Mouse (Mus musculus): ENCODE results near the gene Milr1.
"Not testable (repeated sequence)": the region's sequence is repeated elsewhere in the genome, so short reads cannot be mapped to it uniquely, and the experiment has no call there.

Milr1 gene

DNA sequence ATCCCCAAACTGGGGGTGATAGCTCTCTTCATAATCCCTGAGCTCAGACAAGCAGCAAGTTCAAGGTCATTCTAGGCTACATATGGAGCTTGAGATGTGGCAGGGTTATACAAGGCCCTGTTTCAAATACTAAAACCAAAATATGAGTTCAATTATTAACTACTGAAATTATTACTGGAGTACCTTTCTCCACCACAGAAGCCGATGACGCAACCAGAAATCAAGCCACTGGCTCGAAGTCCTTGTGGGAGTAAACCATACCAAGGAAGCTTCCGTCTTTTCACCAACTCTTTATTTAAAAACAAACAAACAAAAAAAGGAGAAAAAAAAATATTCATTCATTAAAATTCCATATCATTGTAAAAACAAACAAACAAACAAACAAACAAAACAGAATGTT lies 25.9 kb downstream of the Milr1 start:
- DNase-seq (ENCODE audit: low spot score in 2 of 2): no peak

DNA sequence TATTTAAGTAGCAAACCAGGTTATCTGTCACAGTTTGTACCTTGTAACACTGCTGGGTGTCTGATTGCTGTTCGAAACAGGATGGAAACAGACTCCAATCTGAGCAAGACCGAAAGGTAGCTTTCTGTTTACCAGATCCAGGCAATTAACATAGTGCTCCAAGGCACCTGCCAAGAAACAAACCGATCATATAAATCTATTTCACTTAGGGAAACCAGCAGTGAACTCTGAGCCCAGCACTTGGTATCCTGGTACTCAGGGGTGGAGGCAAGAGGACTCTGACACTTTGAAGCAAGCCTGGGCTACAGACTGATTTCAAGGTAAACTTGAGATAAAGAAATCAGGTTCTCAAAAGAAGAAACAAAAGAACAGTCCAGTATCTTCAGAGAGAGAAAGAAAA lies 26.4 kb downstream of the Milr1 start:
- no peak for DNase-seq (ENCODE audit: low spot score in 2 of 2)

DNA sequence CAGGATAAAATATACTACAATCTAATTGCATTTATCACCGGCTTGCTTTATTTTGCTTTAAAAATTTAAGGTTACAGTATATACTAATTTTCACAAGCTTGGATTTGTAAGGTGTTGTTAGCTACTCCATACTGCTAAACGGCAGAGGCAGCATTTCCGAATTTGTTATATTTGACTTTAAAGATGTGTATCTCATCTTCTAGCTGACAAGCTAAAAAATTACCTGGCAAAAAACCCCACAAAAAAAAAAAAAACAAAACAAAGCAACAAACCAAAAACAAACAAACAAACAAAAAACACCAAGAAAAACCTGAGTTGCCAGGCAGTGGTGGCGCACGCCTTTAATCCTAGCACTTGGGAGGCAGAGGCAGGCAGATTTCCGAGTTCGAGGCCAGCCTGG lies 27.1 kb downstream of the Milr1 start:
- no peak for DNase-seq (ENCODE audit: low spot score in 2 of 2)

DNA sequence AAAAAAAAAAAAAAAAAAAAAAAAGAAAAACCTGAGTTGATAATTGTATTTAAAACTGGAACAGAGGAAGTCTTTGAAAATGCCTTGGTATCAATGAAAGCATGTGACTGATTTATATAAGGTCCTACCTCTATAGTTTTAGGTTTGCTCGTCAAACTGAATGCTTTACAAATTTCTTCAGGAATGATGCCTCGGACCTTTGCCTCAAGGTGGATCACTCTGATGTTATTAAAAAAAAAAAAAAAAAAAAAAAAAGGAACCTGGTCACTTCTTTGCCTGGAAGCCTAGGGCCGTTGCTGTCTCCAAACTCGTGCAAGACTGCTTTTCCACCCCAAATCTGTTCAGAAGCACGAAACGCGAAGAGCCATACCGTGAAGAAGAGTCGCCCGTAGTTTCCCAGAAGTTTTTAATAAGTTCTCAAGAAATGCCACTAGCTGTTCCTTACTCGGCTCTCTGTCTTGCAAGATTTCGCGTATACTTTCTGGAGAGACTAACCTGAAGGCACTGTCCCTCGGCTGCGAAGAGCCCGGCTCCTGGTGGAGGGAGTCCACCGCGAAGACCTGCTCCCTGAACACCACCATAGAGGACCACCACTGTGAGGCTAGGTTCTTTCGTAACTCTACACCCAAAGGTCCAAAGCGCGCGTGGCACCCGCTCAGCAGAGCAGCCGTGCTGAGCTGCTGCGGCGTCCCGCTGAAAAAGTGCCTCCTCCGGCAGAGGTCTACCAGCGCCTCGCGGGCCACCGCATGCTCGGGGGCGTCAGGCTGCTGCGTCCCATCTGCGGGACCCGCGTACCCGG lies 27.8 kb downstream of the Milr1 start:
- peak in 1 of 2 experiments; percentile 85 for DNase-seq (ENCODE audit: low spot score in 2 of 2)

DNA sequence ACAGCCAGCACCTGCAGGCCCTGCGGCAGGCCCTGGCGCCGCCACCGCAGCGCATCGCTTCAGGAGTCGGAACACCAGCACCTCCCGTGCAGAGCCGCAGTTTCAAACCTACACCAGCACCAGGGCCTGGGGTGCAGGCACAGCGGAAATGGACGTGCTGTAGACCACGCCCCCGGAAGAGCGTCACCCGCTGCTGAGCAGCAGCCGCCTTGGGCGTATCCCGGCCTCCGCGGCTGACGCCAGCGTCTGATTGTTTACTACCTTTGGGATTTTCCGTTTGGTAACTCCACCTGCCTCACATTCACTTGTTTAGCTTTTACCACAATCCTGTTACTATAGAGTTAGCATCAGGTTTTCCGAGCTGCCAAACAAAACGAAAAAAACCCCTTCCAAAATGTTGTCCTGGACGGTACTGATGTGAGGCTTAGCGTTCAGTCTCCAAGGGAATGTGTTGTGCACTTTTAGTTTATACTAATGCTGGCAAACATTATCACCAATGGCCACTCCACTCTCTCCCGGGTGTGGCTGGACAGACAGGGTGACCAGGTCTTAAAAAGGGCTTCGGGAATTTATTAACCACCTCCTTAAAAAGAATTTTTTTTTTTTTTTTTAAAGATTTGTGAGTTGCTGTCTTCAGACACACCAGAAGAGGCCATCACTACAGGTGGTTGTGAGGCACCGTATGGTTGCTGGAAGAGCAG lies 28.5 kb downstream of the Milr1 start, which contains the start of gene Polg2:
TSS of gene Polg2 (minus strand) at position 150 of the 701 bp plus-strand sequence.
- DNase-seq (ENCODE audit: low spot score in 2 of 2): peak in 1 of 2 experiments; percentile 89

DNA sequence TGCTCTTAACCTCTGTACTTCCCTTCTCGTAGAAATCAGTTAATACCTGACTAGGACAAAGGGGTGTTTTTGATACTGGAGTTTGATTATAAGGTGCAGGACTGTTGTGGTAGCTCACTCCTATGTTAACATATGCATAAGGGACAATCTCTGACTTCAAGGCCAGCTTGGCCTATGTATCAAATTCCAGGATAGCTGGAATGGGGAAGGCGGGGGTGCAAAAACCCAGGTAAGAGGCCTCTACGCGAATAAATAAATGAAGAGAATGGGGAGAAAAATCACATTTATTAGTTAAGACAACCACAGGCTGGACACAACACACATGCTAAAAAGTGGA lies 29.0 kb downstream of the Milr1 start:
- DNase-seq (ENCODE audit: low spot score in 2 of 2): no peak

DNA sequence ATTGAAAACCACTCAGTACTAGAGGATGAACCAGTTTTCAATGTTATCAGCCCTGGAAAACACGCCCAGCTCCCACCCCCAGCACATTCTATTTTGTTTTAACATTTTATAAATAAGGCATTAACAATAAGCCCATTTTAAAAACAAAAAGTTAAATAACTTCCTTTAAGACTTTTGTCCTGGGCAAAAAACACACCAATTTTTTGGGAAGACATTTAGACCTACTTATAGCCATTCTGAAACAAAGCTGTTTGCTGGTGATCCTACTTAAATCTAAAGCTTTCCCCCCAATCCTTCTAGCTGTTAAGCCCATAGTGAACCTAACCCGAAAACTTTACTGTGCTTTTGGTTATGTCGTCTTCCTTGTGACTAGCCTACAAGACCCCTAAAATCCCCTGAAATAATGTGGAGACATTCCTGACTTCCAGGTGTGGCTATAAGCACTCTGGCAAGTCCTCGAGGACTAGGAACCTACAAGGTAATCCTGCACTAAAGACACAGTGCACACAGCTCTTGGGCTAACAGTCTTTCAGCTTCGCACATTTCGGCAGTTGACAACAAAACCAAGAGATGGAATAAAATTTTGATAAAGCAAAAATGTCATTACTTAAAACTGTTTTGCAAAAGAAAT lies 29.7 kb downstream of the Milr1 start:
- DNase-seq (ENCODE audit: low spot score in 2 of 2): no peak

DNA sequence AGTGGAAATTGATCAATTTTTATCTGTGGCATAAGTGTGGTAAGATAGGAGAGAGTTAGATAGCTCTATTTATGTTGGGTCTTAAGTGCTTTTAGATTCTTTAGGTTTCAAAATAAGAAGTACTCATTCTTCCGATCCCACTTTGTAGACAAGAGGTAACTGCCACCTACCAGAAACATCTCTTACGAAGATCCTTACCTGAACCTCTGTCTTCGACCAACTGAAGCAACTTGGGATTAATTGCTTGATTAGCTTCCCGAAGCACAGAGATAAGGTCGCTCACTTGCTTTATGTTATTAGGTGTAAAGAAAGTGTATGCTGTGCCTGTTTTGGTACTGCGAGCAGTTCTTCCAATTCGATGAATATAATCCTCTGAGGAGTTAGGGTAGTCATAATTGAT lies 31.2 kb downstream of the Milr1 start:
- DNase-seq (ENCODE audit: low spot score in 2 of 2): not testable (repeated sequence)

DNA sequence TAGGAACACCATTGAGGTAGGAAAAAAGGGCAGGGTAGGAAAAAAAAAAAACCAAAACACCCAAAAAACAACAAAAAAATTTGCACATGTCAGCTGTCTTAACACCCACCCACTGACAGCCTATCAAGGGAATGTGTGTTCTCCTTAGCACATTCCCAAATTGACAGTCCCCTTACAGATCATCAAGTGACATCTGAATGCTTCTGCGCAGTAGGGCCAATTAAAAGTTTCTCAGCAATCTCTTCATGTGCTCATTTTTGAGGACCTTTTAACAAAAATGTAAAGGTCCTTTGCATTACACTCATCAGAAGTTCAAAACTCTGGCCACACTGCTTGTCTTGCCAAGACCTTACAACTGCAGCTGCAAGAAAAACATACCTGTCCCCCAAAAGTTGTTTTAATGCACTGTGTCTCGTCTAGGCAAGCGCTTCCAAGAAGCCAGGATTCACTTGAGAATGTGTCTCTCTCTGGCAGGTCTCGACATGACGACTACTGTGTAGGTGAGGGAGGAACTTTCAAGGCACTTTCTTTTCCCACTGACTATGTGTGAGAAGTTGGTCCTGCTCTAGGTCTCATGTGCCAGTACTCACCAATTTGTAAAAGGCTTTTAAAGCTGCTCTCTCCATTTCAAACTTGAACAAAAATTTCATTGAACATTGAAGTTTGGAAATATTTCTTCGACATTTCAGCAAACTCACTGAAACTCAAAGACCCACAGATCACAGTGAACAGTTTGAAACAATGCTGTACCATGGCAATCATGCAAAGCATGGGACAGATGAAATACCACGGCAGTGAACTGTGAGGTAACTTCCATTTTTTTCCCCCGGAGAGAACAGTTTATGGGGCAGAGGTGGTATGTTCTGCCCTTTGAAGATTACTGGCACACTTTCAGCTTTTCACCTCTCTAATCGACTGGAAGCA lies 32.1 kb downstream of the Milr1 start:
- DNase-seq (ENCODE audit: low spot score in 2 of 2): no peak

DNA sequence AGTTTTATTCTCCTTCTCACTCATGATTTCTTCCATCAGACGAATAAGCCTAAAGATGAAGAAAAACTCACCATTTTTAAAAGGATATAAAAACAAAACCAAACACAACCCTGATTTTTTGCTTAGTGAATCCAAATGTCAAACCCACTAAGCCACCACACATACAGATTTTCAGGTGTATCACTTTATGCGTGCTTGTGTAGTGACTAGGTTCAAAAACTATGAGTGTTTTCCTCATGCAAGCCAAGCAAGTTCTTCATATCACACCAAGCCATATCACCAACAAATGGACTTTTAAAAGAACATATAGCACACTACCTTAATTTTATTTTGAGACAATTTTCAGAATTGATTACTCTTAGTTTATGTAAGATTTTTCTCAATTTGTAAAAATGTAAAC lies 33.5 kb downstream of the Milr1 start:
- DNase-seq (ENCODE audit: low spot score in 2 of 2): no peak

DNA sequence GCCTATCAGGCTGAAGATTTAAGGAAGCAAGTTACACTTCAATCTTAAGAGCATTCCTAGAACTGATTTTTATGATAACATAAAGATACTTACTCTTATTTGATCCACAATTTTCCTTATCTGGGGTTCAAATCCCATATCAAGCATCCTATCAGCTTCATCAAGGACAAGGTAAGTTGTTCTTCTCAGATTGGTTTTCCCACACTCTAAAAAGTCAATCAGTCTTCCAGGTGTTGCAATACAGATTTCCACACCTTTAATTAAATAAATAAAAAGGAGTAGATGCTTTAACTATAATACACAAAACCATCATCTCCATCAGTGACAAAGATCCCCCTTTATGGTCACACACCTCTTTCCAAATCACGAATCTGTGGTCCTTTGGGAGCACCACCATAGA lies 34.0 kb downstream of the Milr1 start:
- DNase-seq (ENCODE audit: low spot score in 2 of 2): no peak

DNA sequence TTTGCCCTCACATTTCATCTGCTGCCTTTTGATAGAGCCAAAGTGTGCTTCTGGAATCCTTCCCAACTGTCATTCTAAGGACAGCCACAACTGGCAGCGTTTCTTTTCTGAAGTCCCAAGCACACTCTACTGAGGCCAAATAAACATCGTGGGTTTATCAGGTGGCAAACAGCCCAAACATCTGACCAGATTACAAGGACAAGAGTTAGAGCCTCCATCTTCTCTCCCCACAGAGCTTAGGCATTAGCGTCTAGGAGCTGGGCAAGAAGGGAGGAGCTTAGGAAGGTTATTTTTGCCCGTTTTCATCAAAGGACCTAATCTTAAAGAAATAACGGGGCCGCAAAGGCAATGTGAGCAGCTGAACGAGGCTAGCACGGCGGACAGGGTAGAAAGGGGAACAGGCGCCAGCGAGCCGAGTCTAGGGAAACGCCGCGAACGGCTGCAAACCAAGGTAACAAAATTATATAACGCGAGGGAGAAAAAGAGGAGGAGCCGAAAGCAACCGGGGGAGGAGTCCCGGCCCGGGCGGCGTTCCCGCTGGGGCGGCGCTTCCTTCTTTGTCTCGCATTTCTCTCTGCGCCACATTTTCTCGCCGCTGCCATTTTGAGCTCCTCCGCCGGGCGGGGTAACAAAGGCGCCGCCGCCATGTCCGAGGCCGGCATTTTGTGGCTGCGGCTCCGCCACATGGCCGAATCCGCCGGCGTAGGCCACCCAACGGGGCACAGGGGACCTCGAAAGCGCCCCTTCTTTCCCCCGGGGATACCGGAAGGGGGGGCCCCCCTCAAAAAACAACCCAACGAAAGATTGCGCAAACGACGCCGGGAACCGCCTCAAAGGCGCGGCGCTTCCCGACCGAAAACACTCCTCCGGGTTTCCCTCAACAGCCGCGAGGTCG lies 36.4 kb downstream of the Milr1 start:
- DNase-seq (ENCODE audit: low spot score in 2 of 2): peak; percentile 86 to 89

DNA sequence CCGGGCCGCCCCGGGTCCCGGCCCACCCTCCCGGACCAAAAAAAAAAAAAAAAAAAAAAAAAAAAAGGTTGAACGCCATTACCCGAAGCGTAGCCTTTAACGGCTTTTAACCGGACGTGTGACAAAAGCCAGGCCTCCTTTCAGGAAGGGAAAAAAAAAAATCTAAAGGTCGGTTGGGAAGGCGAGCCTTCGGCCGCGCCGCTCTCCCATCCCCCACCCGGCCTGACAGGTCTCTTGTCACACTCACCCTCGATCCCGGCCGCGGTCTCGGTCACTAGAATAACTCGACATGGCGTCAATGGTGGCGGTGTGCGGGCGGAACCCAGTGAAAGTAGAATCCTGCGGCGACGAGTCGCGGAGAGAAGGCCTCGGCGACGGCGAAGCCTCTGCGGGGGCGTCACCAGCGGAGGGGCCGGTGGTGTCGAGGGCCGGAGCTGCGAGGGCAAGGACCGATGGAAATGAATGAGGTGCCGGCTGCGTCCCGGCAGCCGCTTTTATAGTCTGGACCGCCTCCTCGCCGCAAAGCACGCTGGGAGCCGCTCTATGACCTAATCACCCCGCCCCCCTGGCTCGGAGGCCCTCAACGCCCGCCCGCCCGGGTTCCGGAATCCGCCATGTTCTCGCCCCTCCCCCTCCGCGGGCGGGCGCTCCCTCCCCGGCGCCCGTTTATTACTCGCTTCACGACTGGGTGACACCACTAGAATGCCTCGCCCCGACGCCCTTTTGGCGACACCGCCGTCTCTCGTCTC lies 37.2 kb downstream of the Milr1 start:
- DNase-seq (ENCODE audit: low spot score in 2 of 2): peak; percentile 98 to 99

DNA sequence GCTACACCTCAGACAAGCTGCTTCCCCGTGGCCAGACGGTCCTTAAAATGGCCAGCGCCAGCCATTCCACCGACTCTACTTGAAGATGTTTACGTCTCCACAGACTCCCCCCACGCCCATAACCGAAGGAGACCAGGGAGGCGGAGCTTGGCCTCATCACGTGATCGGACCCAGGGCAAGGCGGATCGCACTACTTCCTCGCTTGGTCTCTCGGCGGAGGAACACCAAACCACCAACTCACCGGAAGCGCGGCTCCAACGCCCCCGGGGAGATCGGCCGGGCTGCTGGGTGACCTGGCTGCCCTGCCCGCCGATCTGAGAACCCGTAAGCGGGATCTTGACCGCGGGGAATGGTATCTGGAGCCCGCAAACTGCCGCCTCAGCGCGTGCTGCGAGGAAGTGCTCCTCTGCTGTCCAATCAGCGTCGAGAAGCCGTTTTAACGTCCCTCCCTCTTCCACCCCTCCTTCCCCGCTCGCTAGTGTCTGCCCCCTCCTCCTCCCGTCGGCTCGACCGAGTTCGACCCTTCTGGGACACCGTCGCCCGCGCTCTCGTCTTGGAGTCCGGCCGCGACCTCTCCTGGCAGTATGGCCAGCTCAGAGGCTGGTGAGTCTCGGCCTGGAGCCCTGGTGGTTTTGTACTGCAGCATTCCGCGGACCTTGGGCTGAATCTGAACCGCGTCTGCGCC lies 37.9 kb downstream of the Milr1 start, which contains the start of the genes Ddx5 and Cep95:
TSS of gene Ddx5 (minus strand) at position 411 of the 685 bp plus-strand sequence.
TSS of gene Cep95 (plus strand) at position 478 of the 685 bp plus-strand sequence.
- DNase-seq (ENCODE audit: low spot score in 2 of 2): peak in 1 of 2 experiments; percentile 95

DNA sequence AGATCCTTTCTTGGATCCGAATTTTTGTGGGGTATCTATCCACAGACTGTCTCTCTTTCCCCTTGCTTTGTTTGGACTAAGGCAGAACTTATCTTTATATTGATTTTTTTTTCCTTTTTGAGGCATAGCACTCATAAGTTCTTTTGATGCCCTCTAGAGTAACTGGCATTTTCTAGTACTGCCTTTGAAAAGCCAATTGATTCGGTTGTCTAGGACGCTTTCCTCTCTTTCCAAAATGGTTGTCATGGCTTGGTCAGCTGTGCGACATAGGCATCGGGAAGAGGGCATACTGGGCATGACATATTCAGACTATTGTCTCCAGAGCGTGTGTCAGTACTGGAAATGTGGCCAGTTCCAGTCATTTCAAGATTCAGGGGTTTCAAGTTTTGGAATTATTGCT lies 38.6 kb downstream of the Milr1 start:
- no peak for DNase-seq (ENCODE audit: low spot score in 2 of 2)

DNA sequence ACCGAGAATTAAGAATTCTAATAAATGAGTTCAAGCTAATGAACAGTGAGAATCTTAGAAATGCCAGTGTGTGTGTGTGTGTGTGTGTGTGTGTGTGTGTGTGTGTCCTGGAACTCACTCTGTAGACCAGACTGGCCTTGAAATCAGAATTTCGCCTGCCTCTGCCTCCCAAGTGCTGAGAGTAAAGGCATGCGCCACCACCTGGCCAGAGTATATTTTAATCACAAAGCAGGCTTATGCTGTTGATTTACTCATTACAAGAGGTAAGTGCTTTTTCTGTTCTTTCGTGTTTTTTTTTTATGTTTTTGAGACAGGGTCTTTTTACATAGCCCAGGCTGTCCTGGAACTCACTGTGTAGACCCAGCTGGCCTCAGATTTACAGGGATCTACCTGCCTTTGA lies 42.8 kb downstream of the Milr1 start:
- DNase-seq (ENCODE audit: low spot score in 2 of 2): no peak

DNA sequence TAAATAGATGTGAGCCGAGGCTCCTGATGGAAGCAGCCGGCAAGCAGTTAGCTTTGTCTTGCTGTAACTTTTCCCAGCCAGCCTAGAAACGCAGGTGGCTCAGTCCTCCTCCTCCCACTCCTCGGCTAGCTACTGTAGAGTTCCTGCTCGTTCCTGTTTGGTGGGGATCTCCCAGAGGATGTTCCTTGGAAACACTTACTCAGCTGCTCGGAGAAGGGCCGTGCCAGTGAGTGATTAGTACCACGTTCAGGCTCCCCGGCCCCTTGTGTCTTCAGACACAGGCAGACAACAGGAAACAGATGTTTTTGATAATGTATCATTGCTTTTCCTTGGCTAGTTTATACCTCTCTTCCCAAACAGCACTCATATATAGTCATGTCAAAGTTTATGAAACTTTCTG lies 44.7 kb downstream of the Milr1 start:
- DNase-seq (ENCODE audit: low spot score in 2 of 2): no peak

DNA sequence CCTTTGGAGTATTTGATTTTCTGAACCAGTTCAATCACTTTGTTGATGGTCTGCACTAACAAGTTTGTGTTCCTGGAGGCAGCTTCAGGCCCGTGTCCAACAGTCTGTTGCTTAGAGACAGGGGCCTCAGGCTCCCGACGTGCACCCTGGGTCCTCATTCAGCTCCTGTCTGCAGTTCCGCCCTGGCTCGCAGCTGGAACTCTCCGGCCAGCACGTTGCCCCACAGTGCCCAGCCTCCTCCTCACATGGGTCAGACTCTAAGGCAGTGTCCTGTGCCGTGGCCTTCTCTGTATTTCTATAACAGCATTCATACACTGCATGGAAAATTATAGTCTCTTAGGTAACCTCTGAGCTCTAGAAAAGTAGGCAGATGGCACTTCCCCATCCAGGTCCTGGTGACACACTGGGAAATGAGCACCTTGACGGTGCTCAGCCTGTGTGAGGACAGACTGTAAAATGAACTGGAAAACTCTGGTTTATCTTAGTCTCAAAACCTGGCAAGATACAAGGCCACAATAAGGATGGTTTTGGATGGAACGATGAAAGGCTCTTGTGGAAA lies 51.1 kb downstream of the Milr1 start:
- no peak for DNase-seq (ENCODE audit: low spot score in 2 of 2)

DNA sequence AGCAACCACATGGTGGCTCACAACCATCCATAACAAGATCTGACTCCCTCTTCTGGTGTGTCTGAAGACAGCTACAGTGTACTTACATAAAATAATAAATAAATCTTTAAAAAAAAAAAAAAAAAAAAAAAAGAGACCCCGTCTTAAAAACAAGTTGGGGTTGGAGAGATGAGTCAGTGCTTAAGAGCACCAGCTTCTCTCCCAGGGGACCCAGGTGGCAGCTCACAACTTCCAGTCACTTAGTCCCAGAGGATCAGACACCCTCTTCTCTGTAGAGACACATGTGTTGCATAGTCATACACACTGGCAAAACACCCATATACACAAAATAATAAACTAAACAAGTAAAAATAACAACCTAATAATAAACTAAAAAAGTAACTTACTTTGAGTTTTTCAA lies 56.4 kb downstream of the Milr1 start:
- DNase-seq (ENCODE audit: low spot score in 2 of 2): not testable (repeated sequence)

Data from urinary bladder, adult 18-20 months (tissue).